Mouse (Mus musculus) hematopoietic multipotent progenitor cell, adult 10-12 weeks (in vitro differentiated cells): Measurements from ENCODE around the gene Ccdc146. TPM values are rescaled to one million over a fixed set of nuclear protein-coding genes. Genes with fewer than 3 reads are reported as not detected.

Experiments
- polyA plus RNA-seq: library from polyadenylated mRNA; stranded (reverse); fragments of >175 nt; gene quantifications from 2 replicates; pipeline ENCODE4 v1.2.3, GENCODE M21; 2012; ENCODE audit warnings: low replicate concordance

Gene Ccdc146
- polyA plus RNA-seq, result 0.09 TPM in 1 of 2 replicates, not detected in the other

DNA sequence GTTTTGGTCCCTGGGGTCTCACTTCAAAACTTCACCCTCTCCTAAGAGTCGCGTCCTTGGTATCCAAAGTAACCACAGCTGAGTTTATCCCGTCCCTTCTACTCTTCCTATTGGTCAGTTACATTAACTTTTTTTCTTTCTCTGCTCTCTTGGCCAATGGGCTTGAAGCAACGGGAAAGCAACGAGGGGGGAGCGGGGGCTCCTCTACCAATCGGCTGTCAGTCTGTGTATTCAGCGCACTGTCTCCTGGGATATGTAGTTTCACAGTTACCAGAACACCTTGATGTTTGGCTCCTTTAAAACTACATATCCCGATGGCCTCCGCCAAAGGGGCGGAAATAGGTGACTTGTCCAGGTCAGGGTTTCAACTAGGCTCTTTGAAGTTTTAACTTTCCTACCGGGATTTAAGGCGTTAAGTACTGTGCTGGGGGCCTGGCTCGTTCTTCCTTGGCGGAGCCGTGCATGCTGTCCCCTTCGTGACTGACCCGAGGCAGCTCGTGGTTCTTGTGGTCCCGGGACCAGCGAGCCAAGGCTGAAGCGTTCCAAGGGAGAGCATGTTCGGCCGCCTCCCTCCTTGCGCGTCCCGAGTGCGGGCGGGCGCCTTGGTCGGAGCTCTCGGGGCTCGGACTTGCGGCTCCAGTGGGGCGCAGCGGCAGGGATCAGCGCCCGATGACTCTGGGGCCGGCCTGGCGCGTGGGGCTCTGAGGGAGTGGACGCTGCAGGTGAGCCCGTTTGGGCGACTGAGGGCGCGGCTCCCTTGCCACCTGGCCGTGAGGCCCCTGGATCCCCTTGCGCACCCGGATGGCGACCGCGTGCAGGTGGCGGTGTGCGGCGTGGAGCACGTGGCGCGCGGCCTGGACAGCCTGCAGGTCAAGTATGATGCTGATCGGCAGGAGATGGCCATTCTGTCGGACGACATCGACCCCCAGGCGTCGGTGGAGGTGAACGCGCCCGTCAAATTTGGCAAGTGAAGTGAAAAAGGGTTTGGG is at the start of gene Ccdc146, which contains the start of gene Fam185a:
Ccdc146 (minus strand) TSS at position 64 of the 989 bp plus-strand sequence.
Fam185a (plus strand) TSS at position 345 of the 989 bp plus-strand sequence.

DNA sequence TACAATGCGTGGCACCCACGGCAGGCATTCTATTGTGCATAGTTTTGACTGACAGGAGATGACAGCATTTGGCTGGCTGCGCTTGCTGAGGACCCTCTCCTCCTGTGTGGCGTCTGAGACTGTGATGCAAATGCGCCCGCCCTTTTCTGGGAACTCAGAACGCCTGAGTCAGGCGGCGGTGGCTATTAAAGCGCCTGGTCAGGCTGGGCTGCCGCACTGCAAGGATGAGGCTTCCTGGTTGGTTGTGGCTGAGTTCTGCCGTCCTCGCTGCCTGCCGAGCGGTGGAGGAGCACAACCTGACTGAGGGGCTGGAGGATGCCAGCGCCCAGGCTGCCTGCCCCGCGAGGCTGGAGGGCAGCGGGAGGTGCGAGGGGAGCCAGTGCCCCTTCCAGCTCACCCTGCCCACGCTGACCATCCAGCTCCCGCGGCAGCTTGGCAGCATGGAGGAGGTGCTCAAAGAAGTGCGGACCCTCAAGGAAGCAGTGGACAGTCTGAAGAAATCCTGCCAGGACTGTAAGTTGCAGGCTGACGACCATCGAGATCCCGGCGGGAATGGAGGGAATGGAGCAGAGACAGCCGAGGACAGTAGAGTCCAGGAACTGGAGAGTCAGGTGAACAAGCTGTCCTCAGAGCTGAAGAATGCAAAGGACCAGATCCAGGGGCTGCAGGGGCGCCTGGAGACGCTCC is 51.8 kb downstream of the Ccdc146 start, which contains the start of gene Fgl2:
Fgl2 (plus strand) TSS at position 150 of the 687 bp plus-strand sequence.

Other genes with a start within 250 kb of the Ccdc146 start
- gene Gsap, start 238.4 kb downstream of the Ccdc146 start, polyA plus RNA-seq, result 9.1 and 10.9 TPM in 2 replicates
- gene Fgl2, start 52.0 kb downstream of the Ccdc146 start, polyA plus RNA-seq, result 13.2 and 37.8 TPM in 2 replicates
- gene Fam185a, start 281 bp upstream of the Ccdc146 start, polyA plus RNA-seq, result 1.1 and 3.8 TPM in 2 replicates
- not detected in 2 replicates for gene Lrrc17, start 118.9 kb upstream of the Ccdc146 start, polyA plus RNA-seq
- gene Fbxl13, start 221.0 kb upstream of the Ccdc146 start, polyA plus RNA-seq, result not detected in 2 replicates
- 31.5 and 68.6 TPM in 2 replicates for gene Armc10, start 221.1 kb upstream of the Ccdc146 start, polyA plus RNA-seq